Mouse (Mus musculus) CH12.LX (cell line): ENCODE data around the gene Lrrtm4. TPM values are rescaled to one million over a fixed set of nuclear protein-coding genes. Genes with fewer than 3 reads are reported as not detected.

ENCODE experiments used
- DNase-seq: peaks from one replicate; pipeline ENCODE4 v3.0.0-alpha.2; 2013; ENCODE audit errors: extremely low read depth
- H3K27ac ChIP-seq: 2 replicates; pipeline ENCODE4 v1.5.1; 2012; ENCODE audit warnings: low read depth, mild to moderate bottlenecking, control low read depth, moderate library complexity; ENCODE audit not compliant: insufficient read depth
- H3K27me3 ChIP-seq: replicated peaks from 2 replicates; pipeline ENCODE3; 2012; ENCODE audit warnings: inconsistent platforms
- H3K36me3 ChIP-seq, 2 experiments: replicated peaks in 1 of 2; 2 replicates each; pipeline versions ENCODE3 to v1.6.1; 2012; ENCODE audit warnings: inconsistent platforms in 1 of 2, low read length in 1 of 2, mild to moderate bottlenecking in 1 of 2, mixed read lengths in 1 of 2, moderate library complexity in 1 of 2; ENCODE audit not compliant: control insufficient read depth in 1 of 2, insufficient read depth in 1 of 2
- H3K4me1 ChIP-seq, 2 experiments: 2 replicates each; pipeline ENCODE4 v1.6.1; 2012; ENCODE audit warnings: inconsistent platforms in 1 of 2, moderate library complexity in 1 of 2; ENCODE audit not compliant: insufficient read depth in 2 of 2, control insufficient read depth in 1 of 2
- H3K4me2 ChIP-seq: 2 replicates; pipeline ENCODE4 v1.6.1; 2012; ENCODE audit warnings: low read depth, mild to moderate bottlenecking, control low read depth; ENCODE audit not compliant: poor library complexity, insufficient read depth, severe bottlenecking
- H3K4me3 ChIP-seq, 3 experiments: fragments of 150-350 bp in 1 of 3; sonication (generic) in 1 of 3; replicated peaks in 1 of 3; 2 replicates each; pipeline versions ENCODE3 to v1.5.1; 2011 to 2012; ENCODE audit warnings: low read depth in 2 of 3, low read length in 2 of 3, mild to moderate bottlenecking in 2 of 3, moderate library complexity in 2 of 3, control low read depth in 1 of 3, improper control_type of control experiment in 1 of 3, inconsistent platforms in 1 of 3, mixed read lengths in 1 of 3; ENCODE audit not compliant: poor library complexity in 1 of 3
- H3K79me2 ChIP-seq: replicated peaks from 2 replicates; pipeline ENCODE4 v1.6.1; 2012; ENCODE audit warnings: mild to moderate bottlenecking, moderate library complexity; ENCODE audit not compliant: control insufficient read depth, poor library complexity, insufficient read depth, severe bottlenecking; ENCODE audit errors: extremely low read depth
- H3K9ac ChIP-seq: 2 replicates; pipeline ENCODE4 v1.6.1; 2012; ENCODE audit warnings: low read depth, mild to moderate bottlenecking, control low read depth, moderate library complexity; ENCODE audit not compliant: insufficient read depth
- H3K9me3 ChIP-seq: replicated peaks from 2 replicates; pipeline ENCODE3; 2012; ENCODE audit warnings: low read length, inconsistent platforms, mixed read lengths
- BHLHE40 ChIP-seq: IDR thresholded peaks from 2 replicates; pipeline ENCODE4 v1.6.1; 2011; ENCODE audit warnings: mild to moderate bottlenecking, low read depth, low read length, improper control_type of control experiment
- CHD1 ChIP-seq: IDR thresholded peaks from 2 replicates; pipeline ENCODE4 v1.6.1; 2012; ENCODE audit warnings: low read depth, low read length, improper control_type of control experiment, inconsistent platforms
- CHD2 ChIP-seq: IDR thresholded peaks from 2 replicates; pipeline ENCODE4 v1.6.1; 2011; ENCODE audit warnings: low read length, improper control_type of control experiment
- EP300 ChIP-seq: IDR thresholded peaks from 2 replicates; pipeline ENCODE4 v1.6.1; 2011; ENCODE audit warnings: low read length, improper control_type of control experiment
- ETS1 ChIP-seq: conservative IDR thresholded peaks from 2 replicates; pipeline ENCODE4 v1.6.1; 2012; ENCODE audit warnings: low read depth, mild to moderate bottlenecking, inconsistent platforms, low read length, improper control_type of control experiment, moderate library complexity
- GABPA ChIP-seq: IDR thresholded peaks from 2 replicates; pipeline ENCODE4 v1.6.1; 2012; ENCODE audit warnings: low read depth, low read length, improper control_type of control experiment, inconsistent platforms; ENCODE audit not compliant: insufficient replicate concordance
- HCFC1 ChIP-seq: IDR thresholded peaks from 2 replicates; pipeline ENCODE4 v1.6.1; 2012; ENCODE audit warnings: low read depth, mild to moderate bottlenecking, inconsistent platforms, low read length, improper control_type of control experiment
- JUN ChIP-seq: IDR thresholded peaks from 2 replicates; pipeline ENCODE4 v1.6.1; 2011; ENCODE audit warnings: low read depth, mild to moderate bottlenecking, low read length, improper control_type of control experiment, moderate library complexity; ENCODE audit not compliant: insufficient read depth
- JUND ChIP-seq: conservative IDR thresholded peaks from 2 replicates; pipeline ENCODE4 v1.6.1; 2011; ENCODE audit warnings: low read depth, low read length, improper control_type of control experiment
- KAT2A ChIP-seq: IDR thresholded peaks from 2 replicates; pipeline ENCODE4 v1.6.1; 2012; ENCODE audit warnings: low read length, improper control_type of control experiment, inconsistent platforms; ENCODE audit not compliant: insufficient replicate concordance
- MAX ChIP-seq: IDR thresholded peaks from 2 replicates; pipeline ENCODE4 v1.6.1; 2011; ENCODE audit warnings: low read length, improper control_type of control experiment
- MAZ ChIP-seq: IDR thresholded peaks from 2 replicates; pipeline ENCODE4 v1.6.1; 2012; ENCODE audit warnings: low read depth, mild to moderate bottlenecking, inconsistent platforms, low read length, improper control_type of control experiment, moderate library complexity
- MXI1 ChIP-seq: IDR thresholded peaks from 2 replicates; pipeline ENCODE4 v1.6.1; 2011; ENCODE audit warnings: mild to moderate bottlenecking, low read depth, low read length, improper control_type of control experiment
- MYC ChIP-seq: IDR thresholded peaks from 2 replicates; pipeline ENCODE4 v1.6.1; 2011; ENCODE audit warnings: low read depth, mild to moderate bottlenecking, improper control_type of control experiment, low read length
- NELFE ChIP-seq: IDR thresholded peaks from 2 replicates; pipeline ENCODE4 v1.6.1; 2011; ENCODE audit warnings: low read depth, low read length, improper control_type of control experiment
- NRF1 ChIP-seq: IDR thresholded peaks from 2 replicates; pipeline ENCODE4 v1.6.1; 2014; ENCODE audit warnings: low read depth, mild to moderate bottlenecking, inconsistent platforms, low read length, improper control_type of control experiment, moderate library complexity
- POLR2AphosphoS2 ChIP-seq: IDR thresholded peaks from 2 replicates; pipeline ENCODE4 v1.6.1; 2011; ENCODE audit warnings: low read depth, low read length, improper control_type of control experiment
- SIN3A ChIP-seq: IDR thresholded peaks from 2 replicates; pipeline ENCODE4 v1.6.1; 2012; ENCODE audit warnings: low read length, improper control_type of control experiment, inconsistent platforms
- TBP ChIP-seq: conservative IDR thresholded peaks from 2 replicates; pipeline ENCODE4 v1.6.1; 2011; ENCODE audit warnings: low read depth, low read length, improper control_type of control experiment
- TCF12 ChIP-seq: IDR thresholded peaks from 2 replicates; pipeline ENCODE4 v1.6.1; 2014; ENCODE audit warnings: low read depth, mild to moderate bottlenecking, inconsistent platforms, low read length, improper control_type of control experiment
- UBTF ChIP-seq: IDR thresholded peaks from 2 replicates; pipeline ENCODE4 v1.6.1; 2012; ENCODE audit warnings: low read depth, mild to moderate bottlenecking, inconsistent platforms, low read length, improper control_type of control experiment, moderate library complexity
- USF1 ChIP-seq: IDR thresholded peaks from 2 replicates; pipeline ENCODE4 v1.6.1; 2014; ENCODE audit warnings: low read depth, mild to moderate bottlenecking, inconsistent platforms, low read length, improper control_type of control experiment
- USF2 ChIP-seq: conservative IDR thresholded peaks from 2 replicates; pipeline ENCODE4 v1.6.1; 2011; ENCODE audit warnings: low read depth, low read length, improper control_type of control experiment
- ZNF384 ChIP-seq: IDR thresholded peaks from 2 replicates; pipeline ENCODE4 v1.6.1; 2012; ENCODE audit warnings: low read depth, low read length, improper control_type of control experiment, inconsistent platforms
- dilution Hi-C: fragments of 300-500 bp; cut with MboI; formaldehyde crosslinking; loops from 2 replicates; pipeline ENCODE4 v1.14.3; 2020; ENCODE audit warnings: low sequenced_read_pairs; ENCODE audit not compliant: extremely low pct_unique_long_range_greater_than_20kb, extremely low pct_ligation_motif_present
- in situ Hi-C: fragments of 300-500 bp; cut with MboI; formaldehyde crosslinking; loops from 3 replicates; pipeline ENCODE4 v1.14.3; 2019; ENCODE audit warnings: low sequenced_read_pairs, low pct_ligation_motif_present, low pct_unique_long_range_greater_than_20kb, mixed read lengths
- polyA plus RNA-seq: library from polyadenylated mRNA; unstranded; fragments of >175 nt; gene quantifications from 2 replicates; pipeline ENCODE4 v1.2.1, GENCODE M21; 2012; ENCODE audit warnings: low read depth; ENCODE audit not compliant: insufficient read length
- total RNA-seq, 2 experiments: library from RNA; depleted of rRNA; stranded (reverse); fragments of 300-350 nt in 1 of 2; fragments of >200 nt in 1 of 2; gene quantifications; 2 replicates each; pipeline ENCODE4 v1.2.3; 2012 to 2014

The Lrrtm4 gene
- total and polyA plus RNA-seq, 3 experiments: not detected

GRCm38 (mm10) chr6:80622676-80623334 lies 604.1 kb downstream of the Lrrtm4 start:
- TF ChIP-seq USF1 (no peak), SIN3A (no peak), MYC (no peak), MAX (no peak), BHLHE40 (no peak), JUND (no peak)
- Histone ChIP-seq H3K4me3 (no peak overlapping the region), H3K79me2 (no peaks in the 10 kb centered on the region), H3K36me3 (no peaks in the 10 kb centered on the region), H3K9me3 (peaks cover 36% of the 10 kb centered on the region), H3K4me1 (no peaks in the 10 kb centered on the region), H3K4me2 (no peak overlapping the region), H3K9ac (no peak overlapping the region), H3K27me3 (no peaks in the 10 kb centered on the region), H3K27ac (no peak overlapping the region)
- dilution Hi-C loops: no loop called here
- in situ Hi-C loops: no loop called here
- DNase-seq: no peak

- no peaks in the 10 kb centered on the region for H3K4me1 ChIP-seq
- H3K9ac ChIP-seq: no peak overlapping the region
- H3K4me2 ChIP-seq: no peak overlapping the region
- TF ChIP-seq MAX (no peak), BHLHE40 (no peak), HCFC1 (no peak), NRF1 (no peak), ETS1 (no peak), TBP (no peak)
- no peaks in the 10 kb centered on the region for H3K79me2 ChIP-seq
- in situ Hi-C loops (no loop called here), dilution Hi-C loops (no loop called here)
- H3K9me3 ChIP-seq: peaks cover 42% of the 10 kb centered on the region
- H3K27me3 ChIP-seq: no peaks in the 10 kb centered on the region
- no peak overlapping the region for H3K4me3 ChIP-seq
- no peaks in the 10 kb centered on the region for H3K36me3 ChIP-seq
- no peak overlapping the region for H3K27ac ChIP-seq
- DNase-seq: no peak
Observed at GRCm38 (mm10) chr6:80625509-80625908, 606.8 kb downstream of the Lrrtm4 start.

- H3K9me3 ChIP-seq: peaks cover 14% of the 10 kb centered on the region
- no peak overlapping the region for H3K4me3 ChIP-seq
Observed at GRCm38 (mm10) chr6:80662729-80663128, 644.1 kb downstream of the Lrrtm4 start.

More at GRCm38 (mm10) chr6:80662729-80663128, 644.1 kb downstream of the Lrrtm4 start:
- Histone ChIP-seq H3K27me3 (no peaks in the 10 kb centered on the region), H3K9ac (no peak overlapping the region), H3K27ac (no peak overlapping the region), H3K79me2 (no peaks in the 10 kb centered on the region), H3K4me1 (no peaks in the 10 kb centered on the region), H3K4me2 (no peak overlapping the region), H3K36me3 (no peaks in the 10 kb centered on the region)
- no peak for TF ChIP-seq MYC
- no peak for TF ChIP-seq NRF1
- no peak for TF ChIP-seq TCF12
- no peak for TF ChIP-seq CHD1
- no peak for TF ChIP-seq USF1
- no peak for TF ChIP-seq JUN
- no peak for TF ChIP-seq GABPA
- TF ChIP-seq MAZ: no peak
- no peak for TF ChIP-seq NELFE
- no peak for TF ChIP-seq ZNF384
- no peak for TF ChIP-seq JUND
- no peak for TF ChIP-seq EP300
- no peak for TF ChIP-seq MAX
- no peak for TF ChIP-seq USF2
- TF ChIP-seq CHD2: no peak
- TF ChIP-seq POLR2AphosphoS2: no peak
- no peak for TF ChIP-seq UBTF
- no peak for TF ChIP-seq MXI1
- TF ChIP-seq KAT2A: no peak
- DNase-seq: no peak
- dilution Hi-C loops (no loop called here), in situ Hi-C loops (no loop called here)
